Comparison of ENCODE assay signal across 7 mouse cellular contexts in the genomic region with DNA sequence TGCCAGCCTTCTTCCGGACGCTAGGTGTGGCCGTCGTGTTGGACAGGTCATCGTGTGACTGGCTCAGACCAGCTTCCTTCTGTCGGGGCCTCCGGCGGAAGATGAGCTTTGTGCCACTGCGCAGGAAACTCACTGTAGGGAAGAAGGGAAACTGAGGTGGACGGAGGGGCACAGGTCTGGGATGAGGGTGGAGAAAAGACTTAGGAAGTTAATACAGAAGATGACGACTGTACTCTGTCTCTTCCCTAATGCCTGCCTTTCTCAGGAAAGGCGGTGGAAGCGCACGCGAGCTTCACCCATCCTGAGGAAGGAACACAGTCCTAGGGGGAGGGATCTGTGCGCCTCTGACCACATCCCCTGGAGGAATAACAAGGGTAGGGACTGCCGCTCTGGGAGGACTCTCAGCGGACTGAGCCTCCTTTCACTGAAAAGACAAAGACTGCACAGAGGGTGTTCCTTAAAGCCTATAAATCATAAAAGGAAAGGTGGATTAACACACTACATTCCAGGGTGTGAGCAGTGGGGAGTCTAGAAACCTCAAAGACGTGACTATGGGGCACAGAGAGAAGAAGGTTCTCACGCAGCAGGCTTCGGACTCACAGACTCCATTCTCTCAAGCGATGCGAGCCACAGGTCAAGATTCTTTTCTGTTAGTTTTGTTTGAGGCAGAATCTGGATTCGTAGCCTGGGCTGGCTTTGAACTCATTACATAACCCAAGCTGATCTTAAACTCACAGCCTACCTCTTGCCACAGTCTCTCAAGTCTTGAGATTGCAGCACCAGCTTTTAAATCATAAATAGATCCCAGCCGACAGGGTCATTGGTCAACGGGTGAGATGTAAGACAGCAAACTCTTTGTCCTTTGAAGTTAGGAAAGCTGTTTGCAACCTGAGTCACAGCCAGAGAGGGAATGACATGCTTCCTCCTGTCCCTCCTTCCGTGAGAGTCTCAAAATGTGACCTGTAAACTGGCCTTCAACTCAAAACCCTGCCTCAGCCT. TPM values are rescaled to one million over a fixed set of nuclear protein-coding genes. Genes with fewer than 3 reads are reported as not detected.
DNase-seq lines count a peak whose midpoint lies in the region; ATAC-seq lines count a peak whose summit lies in the region.

No protein-coding gene starts in this region.

- peaks cover 4% of the 10 kb centered on the region; the same call in 1 of the 2 replicates for H3K27me3 ChIP-seq in embryonic facial prominence, embryonic 12.5 days
- no peaks in the 10 kb centered on the region for H3K27me3 ChIP-seq in heart, embryonic 12.5 days (replicated peaks)
- H3K27me3 ChIP-seq in midbrain, embryonic 11.5 days (ENCODE audit: control insufficient read depth, insufficient read depth, low read length), result no peaks in the 10 kb centered on the region

- H3K4me1 ChIP-seq in embryonic facial prominence, embryonic 12.5 days, result no peaks in the 10 kb centered on the region
- H3K4me1 ChIP-seq in heart, embryonic 12.5 days (replicated peaks), result peaks cover 13% of the 10 kb centered on the region
- H3K4me1 ChIP-seq in midbrain, embryonic 11.5 days (ENCODE audit: control insufficient read depth, insufficient read depth, low read length), result peaks cover 12% of the 10 kb centered on the region

- peak; percentile 71 for DNase-seq in kidney, postnatal 14 days
- peak; percentile 93 for DNase-seq in midbrain, embryonic 11.5 days (ENCODE audit: low spot score, missing footprints)
- no peak for DNase-seq in urinary bladder, postnatal 10 days (ENCODE audit: low spot score)
- DNase-seq in MN1 (ENCODE audit: low spot score), result no peak
- no peak for DNase-seq in layer of hippocampus, adult 11-12 months (ENCODE audit: low spot score)

- no peak overlapping the region for H3K27ac ChIP-seq in embryonic facial prominence, embryonic 12.5 days
- H3K27ac ChIP-seq in heart, embryonic 12.5 days (ENCODE audit: poor library complexity, severe bottlenecking), result no peak overlapping the region
- H3K27ac ChIP-seq in midbrain, embryonic 11.5 days (ENCODE audit: low read depth, low read length), result no peak overlapping the region; the same call in 1 of the 2 replicates

- H3K9ac ChIP-seq in embryonic facial prominence, embryonic 12.5 days, result no peak overlapping the region
- H3K9ac ChIP-seq in heart, embryonic 12.5 days, result peak overlapping the region; percentile 16; the same call in 1 of the 2 replicates
- H3K9ac ChIP-seq in midbrain, embryonic 11.5 days (ENCODE audit: low read length), result peak overlapping the region; percentile 0; the same call in 1 of the 2 replicates

- ATAC-seq in embryonic facial prominence, embryonic 12.5 days (ENCODE audit: insufficient number of reproducible peaks, insufficient read depth, low FRiP score, low TSS enrichment), result no peak
- ATAC-seq in heart, embryonic 12.5 days (ENCODE audit: insufficient number of reproducible peaks, low FRiP score), result peak; percentile 60; the same call in 1 of the 2 replicates
- ATAC-seq in midbrain, embryonic 11.5 days (ENCODE audit: low FRiP score), result peak; percentile 73

- 14% methylated on average over 27 of the region's 27 CpGs for WGBS in embryonic facial prominence, embryonic 12.5 days
- 16% methylated on average over 27 of the region's 27 CpGs for WGBS in heart, embryonic 12.5 days
- whole genome bisulfite sequencing in midbrain, embryonic 11.5 days, result 6% methylated on average over 27 of the region's 27 CpGs

- no peaks in the 10 kb centered on the region for H3K9me3 ChIP-seq in embryonic facial prominence, embryonic 12.5 days
- H3K9me3 ChIP-seq in heart, embryonic 12.5 days (replicated peaks), result no peaks in the 10 kb centered on the region
- no peaks in the 10 kb centered on the region for H3K9me3 ChIP-seq in midbrain, embryonic 11.5 days (ENCODE audit: control insufficient read depth, low read length)

- peak overlapping the region; percentile 10; the same call in 1 of the 2 replicates for H3K4me2 ChIP-seq in embryonic facial prominence, embryonic 12.5 days (replicated peaks)
- H3K4me2 ChIP-seq in heart, embryonic 12.5 days, result peak overlapping the region; percentile 46
- H3K4me2 ChIP-seq in midbrain, embryonic 11.5 days, result 0 out of 2 replicates have a peak overlapping the region, but pooled peaks have one; percentile 19

- H3K4me3 ChIP-seq in embryonic facial prominence, embryonic 12.5 days, result no peak overlapping the region
- peak overlapping the region; percentile 2; the same call in 1 of the 2 replicates for H3K4me3 ChIP-seq in heart, embryonic 12.5 days
- no peak overlapping the region for H3K4me3 ChIP-seq in midbrain, embryonic 11.5 days (ENCODE audit: low read depth, low read length)

- peaks cover 39% of the 10 kb centered on the region for H3K36me3 ChIP-seq in embryonic facial prominence, embryonic 12.5 days
- peaks cover 40% of the 10 kb centered on the region for H3K36me3 ChIP-seq in heart, embryonic 12.5 days
- peaks cover 8% of the 10 kb centered on the region for H3K36me3 ChIP-seq in midbrain, embryonic 11.5 days (ENCODE audit: control insufficient read depth, insufficient read depth, low read length)

RNA-seq across cellular contexts. Expression of gene Hinfp, which starts 6.0 kb away (rescaled TPM):
- 26.5 and 28.5 TPM in 2 replicates for polyA plus RNA-seq in embryonic facial prominence, embryonic 12.5 days (2016; fragmentation: Nextera tagmentation; extraction: Ambion mirVana)
- 16.5 and 18.3 TPM in 2 replicates for polyA plus RNA-seq in heart, embryonic 12.5 days (2016; fragmentation: Nextera tagmentation; extraction: Ambion mirVana)
- 25.6 and 28.0 TPM in 2 replicates for polyA plus RNA-seq in midbrain, embryonic 11.5 days (2014; fragmentation: Nextera tagmentation; extraction: Ambion mirVana)

RNA-seq across cellular contexts. Expression of gene C2cd2l, which starts 8.7 kb away (rescaled TPM):
- polyA plus RNA-seq in embryonic facial prominence, embryonic 12.5 days (2016; fragmentation: Nextera tagmentation; extraction: Ambion mirVana), result 8.5 and 9.4 TPM in 2 replicates
- 8.6 and 10.3 TPM in 2 replicates for polyA plus RNA-seq in heart, embryonic 12.5 days (2016; fragmentation: Nextera tagmentation; extraction: Ambion mirVana)
- 9.8 and 10.4 TPM in 2 replicates for polyA plus RNA-seq in midbrain, embryonic 11.5 days (2014; fragmentation: Nextera tagmentation; extraction: Ambion mirVana)

RNA-seq across cellular contexts. Expression of gene Dpagt1, which starts 14.4 kb away (rescaled TPM):
- polyA plus RNA-seq in embryonic facial prominence, embryonic 12.5 days (2016; fragmentation: Nextera tagmentation; extraction: Ambion mirVana), result 37.2 and 39.1 TPM in 2 replicates
- 29.7 and 31.4 TPM in 2 replicates for polyA plus RNA-seq in heart, embryonic 12.5 days (2016; fragmentation: Nextera tagmentation; extraction: Ambion mirVana)
- 41.8 and 48.9 TPM in 2 replicates for polyA plus RNA-seq in midbrain, embryonic 11.5 days (2014; fragmentation: Nextera tagmentation; extraction: Ambion mirVana)

RNA-seq across cellular contexts. Expression of gene Abcg4, which starts 23.0 kb away (rescaled TPM):
- 5.9 and 6.4 TPM in 2 replicates for polyA plus RNA-seq in embryonic facial prominence, embryonic 12.5 days (2016; fragmentation: Nextera tagmentation; extraction: Ambion mirVana)
- polyA plus RNA-seq in heart, embryonic 12.5 days (2016; fragmentation: Nextera tagmentation; extraction: Ambion mirVana), result 4.3 and 4.6 TPM in 2 replicates
- polyA plus RNA-seq in midbrain, embryonic 11.5 days (2014; fragmentation: Nextera tagmentation; extraction: Ambion mirVana), result 3.2 and 4.8 TPM in 2 replicates

RNA-seq across cellular contexts. Expression of gene H2afx, which starts 23.1 kb away (rescaled TPM):
- polyA plus RNA-seq in embryonic facial prominence, embryonic 12.5 days (2016; fragmentation: Nextera tagmentation; extraction: Ambion mirVana), result 399 and 416 TPM in 2 replicates
- 221 and 231 TPM in 2 replicates for polyA plus RNA-seq in heart, embryonic 12.5 days (2016; fragmentation: Nextera tagmentation; extraction: Ambion mirVana)
- polyA plus RNA-seq in midbrain, embryonic 11.5 days (2014; fragmentation: Nextera tagmentation; extraction: Ambion mirVana), result 355 and 377 TPM in 2 replicates

Comparison
In these comparisons a context has a peak if more than half of its experiments do, and no peak if none do; other contexts are left out.
1. DNase-seq: peak in kidney, postnatal 14 days (single experiment) and midbrain, embryonic 11.5 days (single experiment); none in urinary bladder, postnatal 10 days (single experiment), MN1 (single experiment) and layer of hippocampus, adult 11-12 months (single experiment).
2. Peak in every context shown above with its lines, with median percentiles within 50 percentile points of each other: H3K4me2 ChIP-seq.